Mouse (Mus musculus): Measurements from ENCODE around the gene Kdm1a. TPM values are rescaled to one million over a fixed set of nuclear protein-coding genes. Genes with fewer than 3 reads are reported as not detected.

Gene Kdm1a
- polyA plus RNA-seq, 1 experiment from 2014 or later: 46.4 TPM

- Histone ChIP-seq H3K36me3 (no peaks in the 10 kb centered on the region), H3K9ac (peak overlapping the region; percentile 100), H3K4me3 (peak overlapping the region; percentile 97), H3K4me2 (peak overlapping the region; percentile 71), H3K4me1 (replicated peaks) (peaks cover 19% of the 10 kb centered on the region), H3K27ac (ENCODE audit: poor library complexity, severe bottlenecking) (peak overlapping the region; percentile 83; the same call in 1 of the 2 replicates), H3K27me3 (replicated peaks) (no peaks in the 10 kb centered on the region), H3K9me3 (replicated peaks) (no peaks in the 10 kb centered on the region)
- no peak for ATAC-seq (ENCODE audit: insufficient number of reproducible peaks, low FRiP score)
- 1% methylated on average over 13 of the region's 13 CpGs for WGBS
Observed at GRCm38 (mm10) chr4:136601476-136601875, 1.0 kb downstream of the Kdm1a start.

DNA sequence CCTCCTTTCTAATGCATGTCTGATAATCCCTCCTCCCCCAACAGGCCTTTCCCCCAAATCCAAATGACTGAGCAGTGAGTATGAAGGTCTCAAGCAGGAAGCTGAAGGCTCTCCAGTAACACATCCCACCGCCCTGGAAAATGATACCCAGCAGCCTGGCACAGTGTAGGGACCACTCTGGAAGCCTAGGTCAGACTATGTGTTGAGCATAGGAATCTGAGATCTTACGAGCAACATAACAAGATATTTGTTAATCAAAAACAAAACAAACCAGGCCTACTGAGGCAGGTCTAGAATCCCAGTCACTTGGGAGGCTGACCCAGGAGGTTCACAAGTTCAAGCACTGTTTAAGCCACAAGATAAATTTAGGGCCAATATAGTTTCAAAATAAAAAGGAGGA, 2.0 kb downstream of the Kdm1a start:
- Histone ChIP-seq H3K27ac (ENCODE audit: poor library complexity, severe bottlenecking) (no peak overlapping the region), H3K4me1 (replicated peaks) (peaks cover 19% of the 10 kb centered on the region), H3K4me2 (peak overlapping the region; percentile 71), H3K4me3 (peak overlapping the region; percentile 97; the same call in 1 of the 2 replicates), H3K9me3 (replicated peaks) (no peaks in the 10 kb centered on the region), H3K27me3 (replicated peaks) (no peaks in the 10 kb centered on the region), H3K9ac (no peak overlapping the region), H3K36me3 (no peaks in the 10 kb centered on the region)
- no peak for ATAC-seq (ENCODE audit: insufficient number of reproducible peaks, low FRiP score)
- 77% methylated on average over 2 of the region's 2 CpGs for WGBS

DNA sequence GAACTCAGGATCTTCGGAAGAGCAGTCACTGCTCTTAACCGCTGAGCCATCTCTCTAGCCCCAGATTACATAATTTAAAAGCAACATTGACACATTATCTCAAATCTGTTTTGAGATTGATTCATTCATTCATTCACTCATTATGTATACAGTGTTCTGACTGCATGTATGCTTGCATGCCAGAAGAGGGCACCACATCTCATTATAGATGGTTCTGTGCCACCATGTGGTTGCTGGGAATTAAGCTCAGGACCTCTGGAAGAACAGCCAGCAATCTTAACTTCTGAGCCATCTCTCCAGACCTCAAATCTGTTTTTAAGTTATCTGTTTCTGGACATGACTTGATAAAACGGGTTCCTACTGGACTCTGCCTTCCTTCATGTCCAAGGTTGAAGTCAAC, 2.7 kb downstream of the Kdm1a start:
- no peak overlapping the region for H3K4me3 ChIP-seq
- H3K4me2 ChIP-seq: no peak overlapping the region
- H3K27me3 ChIP-seq (replicated peaks): no peaks in the 10 kb centered on the region
- H3K27ac ChIP-seq (ENCODE audit: poor library complexity, severe bottlenecking): no peak overlapping the region
- WGBS: 95% methylated on average over 3 of the region's 3 CpGs
- H3K9ac ChIP-seq: no peak overlapping the region
- H3K4me1 ChIP-seq (replicated peaks): peaks cover 22% of the 10 kb centered on the region
- H3K9me3 ChIP-seq (replicated peaks): no peaks in the 10 kb centered on the region
- H3K36me3 ChIP-seq: no peaks in the 10 kb centered on the region
- ATAC-seq (ENCODE audit: insufficient number of reproducible peaks, low FRiP score): no peak

DNA sequence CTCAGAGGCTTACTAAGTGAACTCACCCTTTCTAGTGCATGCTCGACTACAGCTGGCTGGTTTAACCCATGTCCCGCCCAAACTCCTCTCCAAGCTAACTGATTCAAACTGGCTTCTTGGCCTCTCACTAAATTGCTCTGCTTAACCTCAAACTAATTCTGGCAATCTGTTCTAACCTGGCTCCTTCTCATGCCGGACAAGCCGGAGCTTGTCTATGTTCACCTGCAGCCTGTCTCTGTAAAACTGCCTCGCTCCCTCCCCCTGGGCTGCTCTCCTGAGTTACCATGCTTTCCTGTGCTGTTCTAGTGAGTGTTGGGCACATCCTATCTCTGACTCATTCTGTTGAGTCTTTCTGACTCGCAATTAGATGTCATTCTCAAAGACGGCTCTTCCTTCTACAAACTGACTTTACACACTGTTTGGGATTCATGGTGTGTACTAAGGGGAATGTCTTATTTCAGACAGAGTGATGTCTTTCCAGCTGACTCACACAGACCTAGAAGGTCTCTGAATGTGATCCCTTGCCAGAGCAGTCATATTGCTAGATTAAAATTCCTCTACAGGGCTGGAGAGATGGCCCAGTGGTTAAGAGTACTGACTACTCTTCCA, 4.2 kb downstream of the Kdm1a start:
- 83% methylated on average over 7 of the region's 7 CpGs for WGBS
- Histone ChIP-seq H3K4me2 (no peak overlapping the region), H3K4me3 (no peak overlapping the region), H3K4me1 (replicated peaks) (peaks cover 33% of the 10 kb centered on the region), H3K27ac (ENCODE audit: poor library complexity, severe bottlenecking) (no peak overlapping the region), H3K27me3 (replicated peaks) (no peaks in the 10 kb centered on the region), H3K36me3 (no peaks in the 10 kb centered on the region), H3K9ac (no peak overlapping the region), H3K9me3 (replicated peaks) (no peaks in the 10 kb centered on the region)
- ATAC-seq (ENCODE audit: insufficient number of reproducible peaks, low FRiP score): no peak

- Histone ChIP-seq H3K4me1 (replicated peaks) (peaks cover 21% of the 10 kb centered on the region), H3K36me3 (peaks cover 10% of the 10 kb centered on the region; the same call in 1 of the 2 replicates), H3K4me2 (no peak overlapping the region), H3K27ac (ENCODE audit: poor library complexity, severe bottlenecking) (no peak overlapping the region), H3K9me3 (replicated peaks) (no peaks in the 10 kb centered on the region), H3K9ac (no peak overlapping the region), H3K4me3 (no peak overlapping the region), H3K27me3 (replicated peaks) (no peaks in the 10 kb centered on the region)
- no peak for ATAC-seq (ENCODE audit: insufficient number of reproducible peaks, low FRiP score)
- 83% methylated on average over 6 of the region's 6 CpGs for WGBS
Observed at GRCm38 (mm10) chr4:136595221-136595620, 7.3 kb downstream of the Kdm1a start.

DNA sequence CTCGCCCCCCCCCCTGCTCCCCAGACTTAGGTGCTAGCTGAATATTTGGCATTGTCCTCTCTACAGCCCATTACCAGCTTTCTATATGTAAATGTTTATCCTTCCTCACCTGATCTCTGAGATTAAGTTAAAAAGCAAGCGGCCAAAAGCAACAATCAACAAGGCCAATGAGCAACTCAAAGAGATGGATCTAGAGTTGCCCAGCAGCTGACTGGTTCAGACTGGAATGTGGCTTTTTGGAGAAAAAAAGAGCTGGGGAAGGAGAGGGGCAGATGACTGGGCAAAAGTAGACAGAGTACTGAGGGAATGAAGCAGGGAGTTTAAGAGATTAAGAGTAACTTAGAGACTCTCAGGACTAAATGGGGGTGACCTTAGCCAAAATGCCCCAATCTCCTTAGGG, 8.5 kb downstream of the Kdm1a start:
- peaks cover 15% of the 10 kb centered on the region; the same call in 1 of the 2 replicates for H3K36me3 ChIP-seq
- no peaks in the 10 kb centered on the region for H3K27me3 ChIP-seq (replicated peaks)
- H3K4me2 ChIP-seq: no peak overlapping the region
- H3K4me1 ChIP-seq (replicated peaks): peaks cover 18% of the 10 kb centered on the region
- H3K9ac ChIP-seq: no peak overlapping the region
- H3K4me3 ChIP-seq: no peak overlapping the region
- H3K9me3 ChIP-seq (replicated peaks): no peaks in the 10 kb centered on the region
- H3K27ac ChIP-seq (ENCODE audit: poor library complexity, severe bottlenecking): no peak overlapping the region
- no peak for ATAC-seq (ENCODE audit: insufficient number of reproducible peaks, low FRiP score)
- 93% methylated on average over 2 of the region's 2 CpGs for WGBS

- Histone ChIP-seq H3K4me2 (no peak overlapping the region), H3K9ac (no peak overlapping the region), H3K27ac (ENCODE audit: poor library complexity, severe bottlenecking) (no peak overlapping the region), H3K9me3 (replicated peaks) (no peaks in the 10 kb centered on the region), H3K4me3 (no peak overlapping the region), H3K4me1 (replicated peaks) (peaks cover 24% of the 10 kb centered on the region), H3K36me3 (peaks cover 18% of the 10 kb centered on the region; the same call in 1 of the 2 replicates), H3K27me3 (replicated peaks) (no peaks in the 10 kb centered on the region)
- 55% methylated on average over 4 of the region's 4 CpGs for WGBS
- no peak for ATAC-seq (ENCODE audit: insufficient number of reproducible peaks, low FRiP score)
Observed at GRCm38 (mm10) chr4:136592111-136592510, 10.4 kb downstream of the Kdm1a start.

GRCm38 (mm10) chr4:136588003-136588402, 14.5 kb downstream of the Kdm1a start:
- no peak overlapping the region for H3K4me3 ChIP-seq

GRCm38 (mm10) chr4:136587221-136587827, 15.2 kb downstream of the Kdm1a start:
- Histone ChIP-seq H3K4me1 (replicated peaks) (peaks cover 23% of the 10 kb centered on the region), H3K27ac (ENCODE audit: poor library complexity, severe bottlenecking) (no peak overlapping the region), H3K9ac (no peak overlapping the region), H3K36me3 (peaks cover 14% of the 10 kb centered on the region; the same call in 1 of the 2 replicates), H3K4me3 (no peak overlapping the region), H3K27me3 (replicated peaks) (no peaks in the 10 kb centered on the region), H3K9me3 (replicated peaks) (no peaks in the 10 kb centered on the region), H3K4me2 (no peak overlapping the region)
- ATAC-seq (ENCODE audit: insufficient number of reproducible peaks, low FRiP score): peak; percentile 51; the same call in 1 of the 2 replicates
- WGBS: 90% methylated on average over 4 of the region's 4 CpGs

More at GRCm38 (mm10) chr4:136588003-136588402, 14.5 kb downstream of the Kdm1a start:
- Histone ChIP-seq H3K4me2 (no peak overlapping the region), H3K9ac (no peak overlapping the region), H3K27ac (ENCODE audit: poor library complexity, severe bottlenecking) (no peak overlapping the region), H3K9me3 (replicated peaks) (no peaks in the 10 kb centered on the region), H3K4me1 (replicated peaks) (peaks cover 20% of the 10 kb centered on the region), H3K27me3 (replicated peaks) (no peaks in the 10 kb centered on the region), H3K36me3 (peaks cover 18% of the 10 kb centered on the region; the same call in 1 of the 2 replicates)
- no peak for ATAC-seq (ENCODE audit: insufficient number of reproducible peaks, low FRiP score)
- 40% methylated on average over 4 of the region's 4 CpGs for WGBS

DNA sequence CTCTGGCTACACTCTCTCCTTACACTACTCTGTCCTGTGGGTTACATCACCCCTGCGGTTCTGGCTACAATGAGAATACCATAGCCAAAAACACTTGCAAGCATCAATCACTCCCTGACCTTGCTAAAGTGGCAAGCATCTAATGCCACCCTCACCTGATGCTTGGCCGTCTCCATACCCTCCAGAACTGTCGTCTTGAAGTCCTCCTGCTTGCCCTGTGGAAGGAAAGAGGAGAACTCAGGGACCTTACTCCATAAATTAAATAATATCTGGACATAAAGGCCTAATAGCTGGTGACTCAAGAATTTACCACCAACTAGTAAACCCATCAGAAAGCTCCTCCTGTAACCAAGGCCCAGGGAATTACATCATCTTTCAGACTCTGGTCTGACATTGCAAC, 20.6 kb downstream of the Kdm1a start:
- 92% methylated on average over 3 of the region's 3 CpGs for WGBS
- Histone ChIP-seq H3K9ac (no peak overlapping the region), H3K4me1 (replicated peaks) (peaks cover 22% of the 10 kb centered on the region), H3K36me3 (0 out of 2 replicates have a peak, but pooled peaks cover 3% of the 10 kb centered on the region), H3K4me2 (no peak overlapping the region), H3K4me3 (no peak overlapping the region), H3K27me3 (replicated peaks) (no peaks in the 10 kb centered on the region), H3K27ac (ENCODE audit: poor library complexity, severe bottlenecking) (no peak overlapping the region), H3K9me3 (replicated peaks) (no peaks in the 10 kb centered on the region)
- ATAC-seq (ENCODE audit: insufficient number of reproducible peaks, low FRiP score): no peak

DNA sequence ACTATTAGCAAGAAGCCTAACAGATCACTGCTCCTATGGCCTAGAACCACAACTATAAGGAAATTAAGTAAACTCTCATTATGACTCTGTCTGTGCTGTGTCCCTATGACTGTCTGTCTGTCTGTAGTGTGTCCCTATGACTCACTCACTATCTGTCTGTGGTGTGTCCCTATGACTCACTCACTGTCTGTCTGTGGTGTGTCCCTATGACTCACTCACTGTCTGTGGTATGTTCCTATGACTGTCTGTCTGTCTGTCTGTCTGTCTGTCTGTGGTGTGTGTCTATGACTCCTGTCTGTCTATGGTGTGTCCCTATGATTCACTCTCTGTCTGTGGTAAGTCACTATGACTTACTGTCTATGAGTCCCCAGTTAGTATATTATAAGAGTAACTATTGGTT, 32.5 kb downstream of the Kdm1a start:
- ATAC-seq (ENCODE audit: insufficient number of reproducible peaks, low FRiP score): no peak
- Histone ChIP-seq H3K4me3 (no peak overlapping the region), H3K4me2 (no peak overlapping the region), H3K9ac (no peak overlapping the region), H3K36me3 (peaks cover 57% of the 10 kb centered on the region), H3K27ac (ENCODE audit: poor library complexity, severe bottlenecking) (no peak overlapping the region), H3K27me3 (replicated peaks) (no peaks in the 10 kb centered on the region), H3K4me1 (replicated peaks) (peaks cover 2% of the 10 kb centered on the region), H3K9me3 (replicated peaks) (no peaks in the 10 kb centered on the region)
